Mouse (Mus musculus): ENCODE measurements around the gene Gpr160. TPM values are rescaled to one million over a fixed set of nuclear protein-coding genes. Genes with fewer than 3 reads are reported as not detected.

The Gpr160 gene
- total and polyA plus RNA-seq, 3 experiments, result 0.17 TPM; not detected in 2

DNA sequence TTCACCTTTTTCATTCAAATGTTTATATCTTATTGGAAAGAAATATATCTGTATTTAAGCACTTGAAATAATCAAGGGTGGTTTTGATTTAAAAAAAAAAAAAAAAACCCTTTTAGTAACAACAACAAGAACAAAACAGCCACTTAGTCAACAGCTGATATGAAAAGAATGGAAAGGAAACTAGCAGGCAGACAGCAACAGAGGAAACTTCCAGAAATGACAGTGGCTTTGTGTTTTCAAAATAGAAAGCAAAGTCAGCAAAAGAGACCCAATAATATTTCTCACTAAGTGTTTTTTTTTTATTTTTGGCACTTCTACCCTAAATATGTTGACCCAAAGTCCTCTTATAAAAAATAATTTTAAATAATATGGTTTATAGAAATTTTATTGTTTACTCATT is 78.6 kb downstream of the Gpr160 start:
- no peaks in the 10 kb centered on the region for H3K79me2 ChIP-seq (ENCODE audit: control insufficient read depth, insufficient read depth, low read length, poor library complexity)
- H3K36me3 ChIP-seq (ENCODE audit: control insufficient read depth in 1 of 2, insufficient read depth in 2 of 2, low read length in 2 of 2), result peaks cover 0 to 17% of the 10 kb centered on the region in 2 experiments; a peak in 2 of 4 replicates
- H3K27ac ChIP-seq (ENCODE audit: control insufficient read depth, low read depth, low read length), result no peak overlapping the region
- H3K4me1 ChIP-seq (ENCODE audit: control insufficient read depth in 1 of 2, insufficient read depth in 2 of 2, low read length in 2 of 2), result no peaks in the 10 kb centered on the region
- no peaks in the 10 kb centered on the region for H3K27me3 ChIP-seq (ENCODE audit: control insufficient read depth in 1 of 2, insufficient read depth in 2 of 2, low read length in 2 of 2)
- H3K4me3 ChIP-seq (ENCODE audit: control insufficient read depth in 1 of 2, insufficient read depth in 1 of 2, low read depth in 2 of 2, low read length in 2 of 2), result no peak overlapping the region
- TF ChIP-seq BHLHE40 (IDR thresholded peaks at IDR 0.05; ENCODE audit: borderline replicate concordance, low read depth, low read length) (no peak), GABPA (IDR thresholded peaks at IDR 0.05; ENCODE audit: low read depth, low read length) (no peak), RAD21 (IDR thresholded peaks at IDR 0.05; ENCODE audit: low read depth, low read length) (no peak), MYB (IDR thresholded peaks at IDR 0.05; ENCODE audit: low read depth, low read length) (no peak), USF1 (IDR thresholded peaks at IDR 0.05; ENCODE audit: low read depth, low read length) (no peak), ETS1 (IDR thresholded peaks at IDR 0.05; ENCODE audit: low read depth, low read length) (no peak), CHD1 (IDR thresholded peaks at IDR 0.05; ENCODE audit: low read depth, low read length) (no peak), SIN3A (IDR thresholded peaks at IDR 0.05; ENCODE audit: low read length) (no peak), HCFC1 (IDR thresholded peaks at IDR 0.05; ENCODE audit: low read depth, low read length) (no peak), POLR2AphosphoS2 (IDR thresholded peaks at IDR 0.05; ENCODE audit: low read length) (no peak), JUND (IDR thresholded peaks at IDR 0.05; ENCODE audit: low read depth, low read length) (no peak), MAZ (IDR thresholded peaks at IDR 0.05; ENCODE audit: low read depth, low read length) (no peak), POLR2A (IDR thresholded peaks at IDR 0.05; ENCODE audit: control insufficient read depth in 1 of 2, insufficient read depth in 1 of 2, low read depth in 1 of 2, low read length in 2 of 2, poor library complexity in 1 of 2) (no peak), MEF2A (IDR thresholded peaks at IDR 0.05; ENCODE audit: extremely low read depth, insufficient replicate concordance, low read depth, low read length, poor library complexity, severe bottlenecking) (no peak), MAFK (IDR thresholded peaks at IDR 0.05; ENCODE audit: borderline replicate concordance, low read depth, low read length) (no peak)
- no peaks in the 10 kb centered on the region for H3K9me3 ChIP-seq (replicated peaks; ENCODE audit: insufficient read depth, low read length)
- no peak overlapping the region for H3K9ac ChIP-seq (ENCODE audit: control insufficient read depth, low read depth, low read length, poor library complexity, severe bottlenecking)
- DNase-seq (ENCODE audit: low read depth, low spot score), result no peak

Other genes starting within 250 kb of the Gpr160 start
- gene Lrriq4, start 211.4 kb upstream of the Gpr160 start, total RNA-seq (2012; rRNA removed), result not detected in 2 replicates
- not detected for gene Lrriq4, start 211.4 kb upstream of the Gpr160 start, polyA plus RNA-seq (2012; ENCODE audit: insufficient read depth in 1 of 2, insufficient read length in 2 of 2, low read depth in 1 of 2, low replicate concordance in 2 of 2, missing spikeins in 1 of 2)
- gene Lrrc34, start 208.1 kb upstream of the Gpr160 start, total RNA-seq (2012; rRNA removed), result not detected in 2 replicates
- gene Lrrc34, start 208.1 kb upstream of the Gpr160 start, polyA plus RNA-seq (2012; ENCODE audit: insufficient read depth in 1 of 2, insufficient read length in 2 of 2, low read depth in 1 of 2, low replicate concordance in 2 of 2, missing spikeins in 1 of 2), result not detected
- gene Lrrc31, start 156.1 kb upstream of the Gpr160 start, total RNA-seq (2012; rRNA removed), result 0.07 TPM in 1 of 2 replicates, not detected in the other
- under 1 TPM in 1 of 2 experiments, not detected in 1; 0.03 TPM for gene Lrrc31, start 156.1 kb upstream of the Gpr160 start, polyA plus RNA-seq (2012; ENCODE audit: insufficient read depth in 1 of 2, insufficient read length in 2 of 2, low read depth in 1 of 2, low replicate concordance in 2 of 2, missing spikeins in 1 of 2)
- not detected in 2 replicates for gene Samd7, start 109.7 kb upstream of the Gpr160 start, total RNA-seq (2012; rRNA removed)
- gene Samd7, start 109.7 kb upstream of the Gpr160 start, polyA plus RNA-seq (2012; ENCODE audit: insufficient read depth in 1 of 2, insufficient read length in 2 of 2, low read depth in 1 of 2, low replicate concordance in 2 of 2, missing spikeins in 1 of 2), result not detected
- gene Sec62, start 63.1 kb upstream of the Gpr160 start, total RNA-seq (2012; rRNA removed), result 32.8 and 35.6 TPM in 2 replicates
- 100 to 1,000 TPM in 1 of 2 experiments, 10 to 100 TPM in 1; 75.4 to 171 TPM for gene Sec62, start 63.1 kb upstream of the Gpr160 start, polyA plus RNA-seq (2012; ENCODE audit: insufficient read depth in 1 of 2, insufficient read length in 2 of 2, low read depth in 1 of 2, low replicate concordance in 2 of 2, missing spikeins in 1 of 2)
- 3.2 and 3.5 TPM in 2 replicates for gene Phc3, start 113.5 kb downstream of the Gpr160 start, total RNA-seq (2012; rRNA removed)
- gene Phc3, start 113.5 kb downstream of the Gpr160 start, polyA plus RNA-seq (2012; ENCODE audit: insufficient read depth in 1 of 2, insufficient read length in 2 of 2, low read depth in 1 of 2, low replicate concordance in 2 of 2, missing spikeins in 1 of 2), result 10 to 100 TPM in 1 of 2 experiments, not detected in 1; 11.4 TPM
- 9.0 and 9.5 TPM in 2 replicates for gene Prkci, start 139.8 kb downstream of the Gpr160 start, total RNA-seq (2012; rRNA removed)
- 10 to 100 TPM in 1 of 2 experiments, not detected in 1; 18.3 TPM for gene Prkci, start 139.8 kb downstream of the Gpr160 start, polyA plus RNA-seq (2012; ENCODE audit: insufficient read depth in 1 of 2, insufficient read length in 2 of 2, low read depth in 1 of 2, low replicate concordance in 2 of 2, missing spikeins in 1 of 2)
- gene Skil, start 239.1 kb downstream of the Gpr160 start, total RNA-seq (2012; rRNA removed), result 7.4 and 7.5 TPM in 2 replicates
- gene Skil, start 239.1 kb downstream of the Gpr160 start, polyA plus RNA-seq (2012; ENCODE audit: insufficient read depth in 1 of 2, insufficient read length in 2 of 2, low read depth in 1 of 2, low replicate concordance in 2 of 2, missing spikeins in 1 of 2), result 1 to 10 TPM in 1 of 2 experiments, not detected in 1; 8.6 TPM